Mouse (Mus musculus): ENCODE data around the gene B4gat1.

DNA sequence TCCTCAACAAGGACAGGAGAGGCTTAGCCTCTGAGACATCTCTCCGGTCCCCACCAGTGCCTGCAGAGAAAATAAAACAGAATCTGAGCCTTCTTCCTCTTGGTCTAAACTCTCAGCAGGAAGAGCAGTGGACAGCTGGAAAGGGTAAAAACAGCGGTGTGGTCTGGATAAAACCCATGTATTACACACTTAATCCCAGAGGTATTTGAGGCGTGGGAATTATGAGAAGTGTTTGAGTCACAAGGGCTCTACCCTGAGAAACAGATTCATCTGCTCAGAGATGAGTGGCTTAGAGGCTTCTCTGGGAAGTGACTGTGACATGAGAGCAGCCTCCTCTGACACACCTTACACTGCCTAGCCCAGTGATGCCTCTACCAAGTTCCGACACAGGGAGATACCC is 21.0 kb upstream of the B4gat1 start:
- TF ChIP-seq EP300 (IDR thresholded peaks at IDR 0.05; ENCODE audit: low read depth in 1 of 2, low read length in 2 of 2) (no peak), ZC3H11A (IDR thresholded peaks at IDR 0.05; ENCODE audit: low read depth, low read length) (no peak), CTCF (IDR thresholded peaks at IDR 0.05 in 2 of 3, conservative IDR thresholded peaks at IDR 0.05 in 1 of 3; ENCODE audit: control insufficient read depth in 1 of 3, insufficient read depth in 1 of 3, low read depth in 2 of 3, low read length in 3 of 3, poor library complexity in 1 of 3, severe bottlenecking in 1 of 3) (no peak), USF1 (IDR thresholded peaks at IDR 0.05; ENCODE audit: low read depth, low read length) (no peak), E2F4 (IDR thresholded peaks at IDR 0.05; ENCODE audit: borderline replicate concordance, low read depth, low read length) (no peak), GATA1 (IDR thresholded peaks at IDR 0.05; ENCODE audit: low read depth, low read length) (no peak), POLR2A (IDR thresholded peaks at IDR 0.05; ENCODE audit: control insufficient read depth in 1 of 2, insufficient read depth in 1 of 2, low read depth in 1 of 2, low read length in 2 of 2, poor library complexity in 1 of 2) (no peak), SMC3 (IDR thresholded peaks at IDR 0.05; ENCODE audit: low read depth, low read length) (no peak), MEF2A (IDR thresholded peaks at IDR 0.05; ENCODE audit: extremely low read depth, insufficient replicate concordance, low read depth, low read length, poor library complexity, severe bottlenecking) (no peak)

Data from MEL (cell line).